Mouse (Mus musculus) heart, embryonic 16.5 days (tissue): ENCODE results near the gene Scn8a. TPM values are rescaled to one million over a fixed set of nuclear protein-coding genes. Genes with fewer than 3 reads are reported as not detected.

ENCODE experiments used
- ATAC-seq: fragments of 200-750 bp; cut with Nextera tagmentation; replicated peaks from 2 replicates; pipeline ENCODE4 v1.8.0; 2017; ENCODE audit warnings: moderate number of reproducible peaks; ENCODE audit not compliant: insufficient read depth, low FRiP score; ENCODE audit errors: extremely low read depth
- H3K27ac ChIP-seq: fragments of 300-500 bp; sonication (generic); 2 replicates; pipeline ENCODE4 v1.5.1; 2014; ENCODE audit warnings: mild to moderate bottlenecking, low read length, control low read depth, moderate library complexity
- H3K27me3 ChIP-seq: fragments of 300-500 bp; sonication (generic); 2 replicates; pipeline ENCODE4 v1.6.1; 2014; ENCODE audit warnings: low read length, mixed read lengths; ENCODE audit not compliant: control insufficient read depth, insufficient read depth
- H3K36me3 ChIP-seq: fragments of 300-500 bp; sonication (generic); 2 replicates; pipeline ENCODE4 v1.6.1; 2014; ENCODE audit not compliant: control insufficient read depth, insufficient read depth
- H3K4me1 ChIP-seq: fragments of 300-500 bp; sonication (generic); 2 replicates; pipeline ENCODE4 v1.6.1; 2014; ENCODE audit warnings: low read length, mixed read lengths; ENCODE audit not compliant: control insufficient read depth, insufficient read depth
- H3K4me2 ChIP-seq: fragments of 300-500 bp; sonication (generic); 2 replicates; pipeline ENCODE4 v1.6.1; 2014; ENCODE audit warnings: low read depth, mild to moderate bottlenecking, control low read depth, low read length
- H3K4me3 ChIP-seq: fragments of 300-500 bp; sonication (generic); 2 replicates; pipeline ENCODE4 v1.5.1; 2014; ENCODE audit warnings: mild to moderate bottlenecking, control low read depth, low read length
- H3K9ac ChIP-seq: fragments of 300-500 bp; sonication (generic); 2 replicates; pipeline ENCODE4 v1.6.1; 2014; ENCODE audit warnings: low read length, control low read depth
- H3K9me3 ChIP-seq: fragments of 300-500 bp; sonication (generic); replicated peaks from 2 replicates; pipeline ENCODE4 v1.6.1; 2016; ENCODE audit warnings: low read length; ENCODE audit not compliant: control insufficient read depth
- WGBS: fragments of 180-500 bp; shearing (Covaris S2); extraction: QIAGEN DNeasy Blood & Tissue Kit; methylation state at CpG from one replicate; pipeline ENCODE4 v1.1.7; 2014; 5-methylcytosine and 5-hydroxymethylcytosine counted together
- polyA plus RNA-seq: library from polyadenylated mRNA; unstranded; fragments of >200 nt; fragmentation: Nextera tagmentation; extraction: Ambion mirVana; gene quantifications from 2 replicates; pipeline ENCODE4 v1.2.1, GENCODE M21; 2015

The Scn8a gene
- polyA plus RNA-seq, 1 experiment from 2014 or later, result 0.71 TPM

GRCm38 (mm10) chr15:101056225-101056624 is 186.6 kb downstream of the Scn8a start:
- H3K27ac ChIP-seq, result no peak overlapping the region
- WGBS, result 41% methylated on average over 10 of the region's 10 CpGs
- H3K27me3 ChIP-seq, result peaks cover 49% of the 10 kb centered on the region
- no peak overlapping the region for H3K4me2 ChIP-seq
- peak; percentile 63 for ATAC-seq
- H3K36me3 ChIP-seq, result no peaks in the 10 kb centered on the region
- H3K4me1 ChIP-seq, result peaks cover 3% of the 10 kb centered on the region; the same call in 1 of the 2 replicates
- H3K4me3 ChIP-seq, result no peak overlapping the region
- H3K9me3 ChIP-seq, result no peaks in the 10 kb centered on the region
- H3K9ac ChIP-seq, result no peak overlapping the region

GRCm38 (mm10) chr15:101059570-101060279 is 190.1 kb downstream of the Scn8a start:
- ATAC-seq, result no peak
- H3K4me3 ChIP-seq, result no peak overlapping the region
- no peak overlapping the region for H3K9ac ChIP-seq
- H3K27me3 ChIP-seq, result peaks cover 15% of the 10 kb centered on the region
- no peaks in the 10 kb centered on the region for H3K36me3 ChIP-seq
- WGBS, result 57% methylated on average over 9 of the region's 9 CpGs
- H3K4me2 ChIP-seq, result no peak overlapping the region
- no peaks in the 10 kb centered on the region for H3K9me3 ChIP-seq
- H3K4me1 ChIP-seq, result no peaks in the 10 kb centered on the region
- H3K27ac ChIP-seq, result no peak overlapping the region

GRCm38 (mm10) chr15:101060280-101060852 is 190.7 kb downstream of the Scn8a start:
- H3K4me3 ChIP-seq, result no peak overlapping the region
- H3K36me3 ChIP-seq, result no peaks in the 10 kb centered on the region
- H3K9ac ChIP-seq, result no peak overlapping the region
- H3K4me1 ChIP-seq, result peaks cover 5% of the 10 kb centered on the region
- no peaks in the 10 kb centered on the region for H3K9me3 ChIP-seq
- ATAC-seq, result no peak
- WGBS, result 71% methylated on average over 11 of the region's 11 CpGs
- peaks cover 9% of the 10 kb centered on the region for H3K27me3 ChIP-seq
- H3K27ac ChIP-seq, result no peak overlapping the region
- H3K4me2 ChIP-seq, result no peak overlapping the region

GRCm38 (mm10) chr15:101065069-101065468 is 195.4 kb downstream of the Scn8a start:
- no peak for ATAC-seq
- Histone ChIP-seq H3K9me3 (no peaks in the 10 kb centered on the region), H3K4me2 (no peak overlapping the region), H3K4me3 (no peak overlapping the region), H3K36me3 (no peaks in the 10 kb centered on the region), H3K27me3 (no peaks in the 10 kb centered on the region; the same call in 1 of the 2 replicates), H3K9ac (no peak overlapping the region), H3K4me1 (peaks cover 14% of the 10 kb centered on the region), H3K27ac (no peak overlapping the region)
- 33% methylated on average over 6 of the region's 6 CpGs for WGBS

GRCm38 (mm10) chr15:101066364-101066847 is 196.7 kb downstream of the Scn8a start:
- no peaks in the 10 kb centered on the region for H3K36me3 ChIP-seq
- ATAC-seq, result no peak
- no peak overlapping the region for H3K9ac ChIP-seq
- no peak overlapping the region for H3K27ac ChIP-seq
- no peaks in the 10 kb centered on the region; the same call in 1 of the 2 replicates for H3K27me3 ChIP-seq
- H3K4me1 ChIP-seq, result peaks cover 16% of the 10 kb centered on the region
- no peak overlapping the region for H3K4me2 ChIP-seq
- WGBS, result 42% methylated on average over 6 of the region's 6 CpGs
- H3K9me3 ChIP-seq, result no peaks in the 10 kb centered on the region
- no peak overlapping the region for H3K4me3 ChIP-seq

- peak overlapping the region; percentile 40; the same call in 1 of the 2 replicates for H3K27ac ChIP-seq
- no peaks in the 10 kb centered on the region; the same call in 1 of the 2 replicates for H3K27me3 ChIP-seq
- no peaks in the 10 kb centered on the region for H3K36me3 ChIP-seq
- ATAC-seq, result no peak
- no peak overlapping the region for H3K4me3 ChIP-seq
- WGBS, result 59% methylated on average over 7 of the region's 9 CpGs
- no peaks in the 10 kb centered on the region for H3K9me3 ChIP-seq
- no peak overlapping the region for H3K4me2 ChIP-seq
- H3K4me1 ChIP-seq, result peaks cover 16% of the 10 kb centered on the region
- no peak overlapping the region for H3K9ac ChIP-seq
Measured at GRCm38 (mm10) chr15:101066920-101067696, 197.4 kb downstream of the Scn8a start.

- Histone ChIP-seq H3K9me3 (no peaks in the 10 kb centered on the region; the same call in 1 of the 2 replicates), H3K27ac (peak overlapping the region; percentile 40), H3K36me3 (no peaks in the 10 kb centered on the region), H3K27me3 (no peaks in the 10 kb centered on the region; the same call in 1 of the 2 replicates), H3K9ac (no peak overlapping the region), H3K4me3 (no peak overlapping the region), H3K4me1 (peaks cover 16% of the 10 kb centered on the region), H3K4me2 (no peak overlapping the region)
- ATAC-seq, result peak; percentile 38
- 49% methylated on average over 3 of the region's 3 CpGs for WGBS
Measured at GRCm38 (mm10) chr15:101068029-101068428, 198.4 kb downstream of the Scn8a start.

- no peak overlapping the region for H3K9ac ChIP-seq
- no peak overlapping the region for H3K4me2 ChIP-seq
- no peak overlapping the region for H3K4me3 ChIP-seq
- H3K27ac ChIP-seq, result peak overlapping the region; percentile 24; the same call in 1 of the 2 replicates
- H3K9me3 ChIP-seq, result no peaks in the 10 kb centered on the region; the same call in 1 of the 2 replicates
- WGBS, result 72% methylated on average over 4 of the region's 4 CpGs
- no peaks in the 10 kb centered on the region for H3K36me3 ChIP-seq
- peaks cover 16% of the 10 kb centered on the region for H3K4me1 ChIP-seq
- no peak for ATAC-seq
- H3K27me3 ChIP-seq, result no peaks in the 10 kb centered on the region; the same call in 1 of the 2 replicates
Measured at GRCm38 (mm10) chr15:101068671-101069070, 199.0 kb downstream of the Scn8a start.
